ENCODE assay signal across 8 mouse cellular contexts in genomic region chr7:73584009-73584995, GRCm38 (mm10). TPM values are rescaled to one million over a fixed set of nuclear protein-coding genes. Genes with fewer than 3 reads are reported as not detected.
A peak's percentile ranks its signal among the peaks of the same experiment; 100 is the strongest.
DNase-seq lines count a peak whose midpoint lies in the region; ATAC-seq and TF ChIP-seq lines count a peak whose summit lies in the region.

No protein-coding gene starts in this region.

- H3K4me2 ChIP-seq in lung, embryonic 15.5 days = peak overlapping the region; percentile 46

- H3K27ac ChIP-seq in bone marrow macrophage, adult 2 months (ENCODE audit: insufficient read depth, low read depth, low read length) = peak overlapping the region; percentile 32
- H3K27ac ChIP-seq in lung, embryonic 15.5 days = peak overlapping the region; percentile 97

- TF ChIP-seq CTCF in bone marrow macrophage, adult 2 months (IDR thresholded peaks at IDR 0.05; ENCODE audit: low read depth, low read length) = no peak

- WGBS in lung, embryonic 15.5 days = 10% methylated on average over 13 of the region's 13 CpGs

- peak; percentile 54 for DNase-seq in ovary, postnatal 36 days (ENCODE audit: low spot score)
- DNase-seq in ovary, postnatal 14 days (ENCODE audit: low spot score) = no peak
- DNase-seq in heart, adult 9 months (ENCODE audit: low spot score in 2 of 2) = peak; percentile 38 to 62
- DNase-seq in kidney, adult 9 months = peak; percentile 69
- no peak for DNase-seq in c-Kit-positive CD71-positive TER-119-positive erythroid progenitor cells, embryonic 14.5 days (ENCODE audit: low spot score)

- no peak for TF ChIP-seq POLR2A in bone marrow macrophage, adult 2 months (IDR thresholded peaks at IDR 0.05; ENCODE audit: borderline replicate concordance, low read depth, low read length)

- no peaks in the 10 kb centered on the region for H3K9me3 ChIP-seq in lung, embryonic 15.5 days

- peaks cover 35% of the 10 kb centered on the region for H3K4me1 ChIP-seq in bone marrow macrophage, adult 2 months (ENCODE audit: control insufficient read depth, insufficient read depth, low read length)
- H3K4me1 ChIP-seq in lung, embryonic 15.5 days = peaks cover 47% of the 10 kb centered on the region

- no peaks in the 10 kb centered on the region for H3K27me3 ChIP-seq in lung, embryonic 15.5 days

- no peak overlapping the region for H3K4me3 ChIP-seq in bone marrow macrophage, adult 2 months (ENCODE audit: insufficient read depth, low read length)
- no peak overlapping the region for H3K4me3 ChIP-seq in lung, embryonic 15.5 days

- ATAC-seq in lung, embryonic 15.5 days (ENCODE audit: borderline replicate concordance, extremely low read depth, low FRiP score, low TSS enrichment) = peak; percentile 76; the same call in 1 of the 2 replicates
- ATAC-seq in neutrophil, adult 5-6 weeks (ENCODE audit: extremely low read depth, insufficient number of reproducible peaks, low FRiP score, poor library complexity, severe bottlenecking) = peak; percentile 37; the same call in 1 of the 2 replicates

- H3K9ac ChIP-seq in lung, embryonic 15.5 days = no peak overlapping the region

- H3K36me3 ChIP-seq in lung, embryonic 15.5 days = no peaks in the 10 kb centered on the region

RNA-seq across cellular contexts. Expression of gene Chd2, which starts 42.7 kb away (rescaled TPM):
- polyA plus RNA-seq in bone marrow macrophage, adult 2 months (2012; ENCODE audit: insufficient read depth, insufficient read length, missing spikeins) = 44.4 and 47.9 TPM in 2 replicates
- 48.8 and 59.0 TPM in 2 replicates for polyA plus RNA-seq in lung, embryonic 15.5 days (2015; fragmentation: Nextera tagmentation; extraction: Ambion mirVana)
- 492 and 505 TPM in 2 replicates for total RNA-seq in neutrophil, adult 5-6 weeks (2017)

Comparison
In these comparisons a context has a peak if more than half of its experiments do, and no peak if none do; other contexts are left out.
1. DNase-seq: peak in ovary, postnatal 36 days (single experiment), heart, adult 9 months (2 of 2) and kidney, adult 9 months (single experiment); none in ovary, postnatal 14 days (single experiment) and c-Kit-positive CD71-positive TER-119-positive erythroid progenitor cells, embryonic 14.5 days (single experiment).